Comparison of ENCODE assay signal across 11 mouse cellular contexts in genomic region chr8:69881261-69881865, GRCm38 (mm10). TPM values are rescaled to one million over a fixed set of nuclear protein-coding genes. Genes with fewer than 3 reads are reported as not detected.
DNase-seq lines count a peak whose midpoint lies in the region; ATAC-seq and TF ChIP-seq lines count a peak whose summit lies in the region.
"Had no signal": no experiment of that assay in that cellular context is flagged by ENCODE, and none has a peak within 500 bp of the region (broad histone marks: within the 10 kb centered on the region; RNA-seq: fewer than 3 reads in every experiment).

No protein-coding gene starts in this region.

- H3K27ac ChIP-seq in kidney, postnatal 0 days, result no peak overlapping the region
- no peak overlapping the region for H3K27ac ChIP-seq in embryonic facial prominence, embryonic 12.5 days
- H3K27ac ChIP-seq in hindbrain, embryonic 16.5 days (ENCODE audit: low read depth, low read length), result no peak overlapping the region
- no peak overlapping the region for H3K27ac ChIP-seq in midbrain, embryonic 15.5 days

- no peaks in the 10 kb centered on the region for H3K36me3 ChIP-seq in kidney, postnatal 0 days (ENCODE audit: insufficient read depth, low read length)
- H3K36me3 ChIP-seq in embryonic facial prominence, embryonic 12.5 days, result no peaks in the 10 kb centered on the region
- H3K36me3 ChIP-seq in hindbrain, embryonic 16.5 days (ENCODE audit: control insufficient read depth, insufficient read depth, low read length), result no peaks in the 10 kb centered on the region
- no peaks in the 10 kb centered on the region for H3K36me3 ChIP-seq in midbrain, embryonic 15.5 days (replicated peaks)

- no peak for DNase-seq in kidney, postnatal 0 days (ENCODE audit: low spot score)
- no peak for DNase-seq in kidney, adult 8-10 months
- DNase-seq in spleen, postnatal 10 days (ENCODE audit: low spot score in 2 of 2), result no peak
- no peak for DNase-seq in layer of hippocampus, postnatal 36 days
- no peak for DNase-seq in layer of hippocampus, adult 9-10 months (ENCODE audit: low spot score)
- DNase-seq: cerebellum, adult 8-10 months had no signal

- no peaks in the 10 kb centered on the region for H3K9me3 ChIP-seq in kidney, postnatal 0 days (replicated peaks; ENCODE audit: low read length)
- H3K9me3 ChIP-seq in embryonic facial prominence, embryonic 12.5 days, result no peaks in the 10 kb centered on the region
- no peaks in the 10 kb centered on the region; the same call in 1 of the 2 replicates for H3K9me3 ChIP-seq in hindbrain, embryonic 16.5 days (ENCODE audit: control insufficient read depth, low read length)
- H3K9me3 ChIP-seq in midbrain, embryonic 15.5 days, result no peaks in the 10 kb centered on the region

- peaks cover 13% of the 10 kb centered on the region; the same call in 1 of the 2 replicates for H3K4me1 ChIP-seq in kidney, postnatal 0 days (replicated peaks; ENCODE audit: insufficient read depth, low read length)
- peaks cover 15% of the 10 kb centered on the region; the same call in 1 of the 2 replicates for H3K4me1 ChIP-seq in embryonic facial prominence, embryonic 12.5 days
- peaks cover 7% of the 10 kb centered on the region; the same call in 1 of the 2 replicates for H3K4me1 ChIP-seq in hindbrain, embryonic 16.5 days (ENCODE audit: control insufficient read depth, insufficient read depth, low read depth, low read length)
- peaks cover 22% of the 10 kb centered on the region; the same call in 1 of the 2 replicates for H3K4me1 ChIP-seq in midbrain, embryonic 15.5 days

- TF ChIP-seq CTCF in kidney, postnatal 0 days (IDR thresholded peaks at IDR 0.05; ENCODE audit: low read depth), result no peak

- H3K27me3 ChIP-seq in kidney, postnatal 0 days (ENCODE audit: insufficient read depth, low read length), result peaks cover 71% of the 10 kb centered on the region
- H3K27me3 ChIP-seq in embryonic facial prominence, embryonic 12.5 days, result peaks cover 97% of the 10 kb centered on the region
- peaks cover 70% of the 10 kb centered on the region for H3K27me3 ChIP-seq in hindbrain, embryonic 16.5 days (replicated peaks; ENCODE audit: control insufficient read depth, insufficient read depth, low read length)
- H3K27me3 ChIP-seq in midbrain, embryonic 15.5 days (replicated peaks), result peaks cover 74% of the 10 kb centered on the region

- peak overlapping the region; percentile 54 for H3K4me2 ChIP-seq in kidney, postnatal 0 days (ENCODE audit: low read length)
- peak overlapping the region; percentile 45 for H3K4me2 ChIP-seq in embryonic facial prominence, embryonic 12.5 days (replicated peaks)
- H3K4me2 ChIP-seq in hindbrain, embryonic 16.5 days (ENCODE audit: low read length), result peak overlapping the region; percentile 56
- peak overlapping the region; percentile 49 for H3K4me2 ChIP-seq in midbrain, embryonic 15.5 days

- no peak for ATAC-seq in kidney, postnatal 0 days (replicated peaks; ENCODE audit: low FRiP score, low read depth)
- no peak for ATAC-seq in embryonic facial prominence, embryonic 12.5 days (ENCODE audit: insufficient number of reproducible peaks, insufficient read depth, low FRiP score, low TSS enrichment)
- ATAC-seq in hindbrain, embryonic 16.5 days, result peak; percentile 15; the same call in 1 of the 2 replicates
- ATAC-seq in midbrain, embryonic 15.5 days (replicated peaks), result peak; percentile 15
- ATAC-seq: inflammation-experienced regulatory T-cells, adult 6 months had no signal

- H3K9ac ChIP-seq in kidney, postnatal 0 days (ENCODE audit: low read depth, low read length), result no peak overlapping the region; the same call in 1 of the 2 replicates
- no peak overlapping the region for H3K9ac ChIP-seq in embryonic facial prominence, embryonic 12.5 days
- peak overlapping the region; percentile 51 for H3K9ac ChIP-seq in hindbrain, embryonic 16.5 days (ENCODE audit: low read depth, low read length)
- H3K9ac ChIP-seq in midbrain, embryonic 15.5 days, result 0 out of 2 replicates have a peak overlapping the region, but pooled peaks have one; percentile 17

- 26% methylated on average over 72 of the region's 79 CpGs for WGBS in kidney, postnatal 0 days
- WGBS in embryonic facial prominence, embryonic 12.5 days, result 19% methylated on average over 79 of the region's 79 CpGs
- WGBS in hindbrain, embryonic 16.5 days, result 19% methylated on average over 75 of the region's 79 CpGs
- WGBS in midbrain, embryonic 15.5 days, result 20% methylated on average over 79 of the region's 79 CpGs

- peak overlapping the region; percentile 36 for H3K4me3 ChIP-seq in kidney, postnatal 0 days (replicated peaks; ENCODE audit: low read depth, low read length)
- peak overlapping the region; percentile 39 for H3K4me3 ChIP-seq in embryonic facial prominence, embryonic 12.5 days
- H3K4me3 ChIP-seq in hindbrain, embryonic 16.5 days (ENCODE audit: low read length), result peak overlapping the region; percentile 47
- H3K4me3 ChIP-seq in midbrain, embryonic 15.5 days, result peak overlapping the region; percentile 42

RNA-seq across cellular contexts. Expression of gene Cilp2, which starts 6.1 kb away (rescaled TPM):
- 0.69 and 0.75 TPM in 2 replicates for polyA plus RNA-seq in kidney, postnatal 0 days (2015; fragmentation: Nextera tagmentation; extraction: Ambion mirVana)
- polyA plus RNA-seq in embryonic facial prominence, embryonic 12.5 days (2016; fragmentation: Nextera tagmentation; extraction: Ambion mirVana), result 1.2 TPM in 2 replicates
- 6.6 and 7.0 TPM in 2 replicates for polyA plus RNA-seq in hindbrain, embryonic 16.5 days (2015; fragmentation: Nextera tagmentation; extraction: Ambion mirVana)
- 5.8 and 5.9 TPM in 2 replicates for polyA plus RNA-seq in midbrain, embryonic 15.5 days (2015; fragmentation: Nextera tagmentation; extraction: Ambion mirVana)
- under 1 TPM; 0.86 to 0.92 TPM for total RNA-seq in layer of hippocampus, postnatal 36 days (2021)
- total RNA-seq: neutrophil, adult 5-6 weeks had no signal
- polyA plus RNA-seq: inflammation-experienced regulatory T-cells, adult 6 months had no signal

RNA-seq across cellular contexts. Expression of gene Tssk6, which starts 20.6 kb away (rescaled TPM):
- polyA plus RNA-seq in kidney, postnatal 0 days (2015; fragmentation: Nextera tagmentation; extraction: Ambion mirVana), result 3.8 and 4.0 TPM in 2 replicates
- polyA plus RNA-seq in embryonic facial prominence, embryonic 12.5 days (2016; fragmentation: Nextera tagmentation; extraction: Ambion mirVana), result 4.1 and 5.1 TPM in 2 replicates
- polyA plus RNA-seq in hindbrain, embryonic 16.5 days (2015; fragmentation: Nextera tagmentation; extraction: Ambion mirVana), result 3.5 and 3.7 TPM in 2 replicates
- 4.5 and 4.7 TPM in 2 replicates for polyA plus RNA-seq in midbrain, embryonic 15.5 days (2015; fragmentation: Nextera tagmentation; extraction: Ambion mirVana)
- total RNA-seq in layer of hippocampus, postnatal 36 days (2021), result under 1 TPM in 1 of 2 experiments, not detected in 1; 0.76 TPM

RNA-seq across cellular contexts. Expression of gene Ndufa13, which starts 21.0 kb away (rescaled TPM):
- polyA plus RNA-seq in kidney, postnatal 0 days (2015; fragmentation: Nextera tagmentation; extraction: Ambion mirVana), result 288 and 310 TPM in 2 replicates
- 168 and 171 TPM in 2 replicates for polyA plus RNA-seq in embryonic facial prominence, embryonic 12.5 days (2016; fragmentation: Nextera tagmentation; extraction: Ambion mirVana)
- polyA plus RNA-seq in hindbrain, embryonic 16.5 days (2015; fragmentation: Nextera tagmentation; extraction: Ambion mirVana), result 191 and 216 TPM in 2 replicates
- 171 and 172 TPM in 2 replicates for polyA plus RNA-seq in midbrain, embryonic 15.5 days (2015; fragmentation: Nextera tagmentation; extraction: Ambion mirVana)
- 100 to 1,000 TPM; 154 to 159 TPM for total RNA-seq in layer of hippocampus, postnatal 36 days (2021)

RNA-seq across cellular contexts. Expression of gene Yjefn3, which starts 21.1 kb away (rescaled TPM):
- 4.8 and 5.2 TPM in 2 replicates for polyA plus RNA-seq in kidney, postnatal 0 days (2015; fragmentation: Nextera tagmentation; extraction: Ambion mirVana)
- 4.8 and 4.9 TPM in 2 replicates for polyA plus RNA-seq in embryonic facial prominence, embryonic 12.5 days (2016; fragmentation: Nextera tagmentation; extraction: Ambion mirVana)
- polyA plus RNA-seq in hindbrain, embryonic 16.5 days (2015; fragmentation: Nextera tagmentation; extraction: Ambion mirVana), result 13.6 and 14.3 TPM in 2 replicates
- 9.6 and 12.2 TPM in 2 replicates for polyA plus RNA-seq in midbrain, embryonic 15.5 days (2015; fragmentation: Nextera tagmentation; extraction: Ambion mirVana)
- total RNA-seq in layer of hippocampus, postnatal 36 days (2021), result 10 to 100 TPM; 32.3 to 36.3 TPM
- total RNA-seq: neutrophil, adult 5-6 weeks had no signal

RNA-seq across cellular contexts. Expression of gene Pbx4, which starts 49.1 kb away (rescaled TPM):
- polyA plus RNA-seq in kidney, postnatal 0 days (2015; fragmentation: Nextera tagmentation; extraction: Ambion mirVana), result 7.7 and 8.3 TPM in 2 replicates
- 13.4 and 16.0 TPM in 2 replicates for polyA plus RNA-seq in embryonic facial prominence, embryonic 12.5 days (2016; fragmentation: Nextera tagmentation; extraction: Ambion mirVana)
- 60.5 TPM in 2 replicates for polyA plus RNA-seq in hindbrain, embryonic 16.5 days (2015; fragmentation: Nextera tagmentation; extraction: Ambion mirVana)
- 58.2 and 62.1 TPM in 2 replicates for polyA plus RNA-seq in midbrain, embryonic 15.5 days (2015; fragmentation: Nextera tagmentation; extraction: Ambion mirVana)
- total RNA-seq in layer of hippocampus, postnatal 36 days (2021), result 10 to 100 TPM; 15.6 to 19.0 TPM

Comparison
In these comparisons a context has a peak if more than half of its experiments do, and no peak if none do; other contexts are left out.
1. ATAC-seq: peak in hindbrain, embryonic 16.5 days (single experiment) and midbrain, embryonic 15.5 days (single experiment); none in kidney, postnatal 0 days (single experiment) and embryonic facial prominence, embryonic 12.5 days (single experiment).
2. H3K9ac ChIP-seq: peak in hindbrain, embryonic 16.5 days (single experiment) and midbrain, embryonic 15.5 days (single experiment); none in kidney, postnatal 0 days (single experiment) and embryonic facial prominence, embryonic 12.5 days (single experiment).
3. Peak in every context shown above with its lines, with median percentiles within 50 percentile points of each other: H3K4me2 ChIP-seq and H3K4me3 ChIP-seq.